ENCODE assay signal across 1 mouse cellular context in the genomic region with DNA sequence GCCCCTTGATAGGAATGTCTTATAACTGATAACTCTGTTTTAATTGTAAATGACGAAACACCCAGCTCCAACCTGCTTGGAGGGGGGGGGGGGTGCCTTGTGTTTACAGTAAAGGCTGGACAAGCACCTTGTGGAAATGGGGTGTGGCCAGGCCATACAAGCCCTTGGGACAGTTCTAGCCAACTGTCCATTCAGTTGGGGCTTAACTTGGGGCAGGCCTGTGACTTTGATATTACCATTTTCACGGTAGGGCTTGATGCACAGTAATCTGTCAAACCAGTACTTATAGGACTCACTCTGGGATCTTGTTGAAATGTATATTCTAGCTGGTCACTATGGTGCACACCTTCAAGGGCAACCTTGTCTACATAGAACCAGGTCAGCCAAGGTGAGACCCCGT.
TF ChIP-seq lines count a peak whose summit lies in the region.

No protein-coding gene starts in this region.

TF ChIP-seq in MEL, 35 proteins besides CTCF, POLR2A, EP300 and RAD21 (continued from another document):
- TF ChIP-seq POLR2AphosphoS5 (IDR thresholded peaks at IDR 0.05; ENCODE audit: borderline replicate concordance, low read depth, low read length) (no peak), CHD1 (IDR thresholded peaks at IDR 0.05; ENCODE audit: low read depth, low read length) (no peak)
